Mouse (Mus musculus): Measurements from ENCODE around the gene Tekt2.

GRCm38 (mm10) chr4:126339461-126339860 lies 14.0 kb upstream of the Tekt2 start:
- TF ChIP-seq CTCF (IDR thresholded peaks at IDR 0.05; ENCODE audit: low read depth) (no peak), EP300 (IDR thresholded peaks at IDR 0.05; ENCODE audit: low read depth) (no peak)
